Mouse (Mus musculus) neural tube, embryonic 12.5 days (tissue): ENCODE data around the gene Ank3. TPM values are rescaled to one million over a fixed set of nuclear protein-coding genes. Genes with fewer than 3 reads are reported as not detected.

Source experiments
- ATAC-seq: fragments of 200-750 bp; cut with Nextera tagmentation; 2 replicates; pipeline ENCODE4 v1.8.0; 2017; ENCODE audit warnings: low read depth, mild to moderate bottlenecking, moderate TSS enrichment, moderate library complexity; ENCODE audit not compliant: low FRiP score
- H3K27ac ChIP-seq: fragments of 300-500 bp; sonication (generic); 2 replicates; pipeline ENCODE4 v1.5.1; 2016
- H3K27me3 ChIP-seq: fragments of 300-500 bp; sonication (generic); replicated peaks from 2 replicates; pipeline ENCODE4 v1.6.1; 2016; ENCODE audit warnings: mild to moderate bottlenecking
- H3K36me3 ChIP-seq: fragments of 300-500 bp; sonication (generic); 2 replicates; pipeline ENCODE4 v1.6.1; 2016; ENCODE audit warnings: mild to moderate bottlenecking
- H3K4me1 ChIP-seq: fragments of 300-500 bp; sonication (generic); 2 replicates; pipeline ENCODE4 v1.6.1; 2016
- H3K4me2 ChIP-seq: fragments of 300-500 bp; sonication (generic); replicated peaks from 2 replicates; pipeline ENCODE4 v1.6.1; 2016; ENCODE audit warnings: mild to moderate bottlenecking
- H3K4me3 ChIP-seq: fragments of 300-500 bp; sonication (generic); 2 replicates; pipeline ENCODE4 v1.5.1; 2016
- H3K9ac ChIP-seq: fragments of 300-500 bp; sonication (generic); 2 replicates; pipeline ENCODE4 v1.6.1; 2016; ENCODE audit warnings: mild to moderate bottlenecking
- H3K9me3 ChIP-seq: fragments of 300-500 bp; sonication (generic); 2 replicates; pipeline ENCODE4 v1.6.1; 2016; ENCODE audit warnings: mild to moderate bottlenecking
- WGBS: fragments of 180-500 bp; shearing (Covaris S2); methylation state at CpG from one replicate; pipeline ENCODE4 v1.1.7; 2016; 5-methylcytosine and 5-hydroxymethylcytosine counted together
- polyA plus RNA-seq: library from polyadenylated mRNA; unstranded; fragments of >200 nt; fragmentation: Nextera tagmentation; extraction: Ambion mirVana; gene quantifications from 2 replicates; pipeline ENCODE4 v1.2.1, GENCODE M21; 2016

Ank3 gene
- polyA plus RNA-seq, 1 experiment from 2014 or later: 95.5 TPM

DNA sequence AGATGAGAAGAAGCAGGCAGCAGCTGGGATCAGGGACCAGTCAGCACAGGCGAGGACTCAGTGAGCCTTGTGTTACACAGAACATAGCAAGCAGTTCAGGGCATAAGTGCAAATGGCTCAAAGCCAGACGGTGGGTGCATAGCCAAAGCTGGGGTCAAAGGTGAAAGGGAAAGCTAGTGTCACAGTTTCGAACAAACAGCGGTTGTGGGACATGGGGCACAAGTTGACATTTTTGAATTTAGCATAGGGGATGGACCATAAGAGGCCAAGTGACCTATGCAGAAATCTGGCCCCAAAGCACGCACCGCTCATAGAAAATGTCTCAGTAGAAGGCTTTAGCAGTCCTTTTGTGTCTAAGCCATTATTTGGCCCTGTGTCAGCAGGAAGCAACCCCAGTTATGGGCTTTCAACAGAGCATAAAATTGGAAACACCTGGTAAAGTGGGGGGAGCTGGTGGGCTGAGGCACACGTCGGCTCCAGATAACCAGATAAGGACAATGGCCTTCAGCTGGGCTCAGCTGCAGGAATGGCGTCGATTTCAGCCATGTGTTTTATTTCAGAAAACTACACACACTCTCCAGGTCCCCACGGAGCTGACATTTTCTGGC is 185.4 kb downstream of the Ank3 start:
- Histone ChIP-seq H3K9ac (no peak overlapping the region), H3K27me3 (no peaks in the 10 kb centered on the region), H3K4me1 (peaks cover 23% of the 10 kb centered on the region), H3K27ac (peak overlapping the region; percentile 7; the same call in 1 of the 2 replicates), H3K9me3 (no peaks in the 10 kb centered on the region), H3K36me3 (0 out of 2 replicates have a peak, but pooled peaks cover 2% of the 10 kb centered on the region), H3K4me3 (no peak overlapping the region), H3K4me2 (peak overlapping the region; percentile 23; the same call in 1 of the 2 replicates)
- peak; percentile 80 for ATAC-seq
- 11% methylated on average over 11 of the region's 11 CpGs for WGBS

DNA sequence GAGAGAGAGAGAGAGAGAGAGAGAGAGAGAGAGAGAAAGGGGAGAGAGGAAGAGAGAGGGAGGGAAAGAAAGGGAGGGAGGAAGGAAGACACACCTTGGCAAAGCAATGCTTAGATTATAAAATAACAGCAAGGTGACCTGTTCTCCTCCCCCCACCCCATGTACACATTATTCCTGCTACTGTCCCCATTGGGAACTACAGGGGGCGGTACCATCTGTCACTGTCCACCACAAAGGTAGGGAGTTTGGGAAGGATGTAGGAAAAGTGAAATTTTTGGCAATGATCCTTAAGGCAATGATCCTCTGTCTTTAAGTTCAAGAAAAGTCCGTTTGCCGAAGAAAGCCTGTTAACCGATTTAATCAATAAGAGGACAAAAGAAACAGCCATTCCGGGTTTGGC is 186.0 kb downstream of the Ank3 start:
- peak; percentile 59; the same call in 1 of the 2 replicates for ATAC-seq

DNA sequence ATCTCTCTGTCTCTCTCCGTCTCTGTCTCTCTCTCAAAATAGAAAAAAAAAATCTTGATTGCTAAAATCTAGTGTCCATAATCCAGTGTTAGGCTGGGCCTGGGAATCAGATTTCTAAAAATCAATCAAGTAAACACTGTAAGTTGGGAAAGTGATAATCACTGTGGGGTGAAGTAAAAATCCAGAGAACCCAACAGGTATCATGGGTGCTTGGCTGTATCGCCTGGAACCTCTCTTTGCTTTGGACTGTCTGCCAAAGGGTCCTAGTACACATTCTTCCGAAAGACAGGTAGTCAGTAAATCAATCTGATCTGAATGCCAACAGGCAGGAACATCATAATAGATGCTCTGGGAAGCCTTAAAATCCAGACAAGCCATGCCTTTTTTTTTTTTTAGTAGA is 186.7 kb downstream of the Ank3 start:
- 87% methylated on average over 3 of the region's 3 CpGs for WGBS
- no peak overlapping the region for H3K4me3 ChIP-seq

More for the DNA sequence above, 186.0 kb downstream of the Ank3 start:
- peaks cover 19% of the 10 kb centered on the region for H3K4me1 ChIP-seq
- no peak overlapping the region for H3K9ac ChIP-seq
- 0 out of 2 replicates have a peak overlapping the region, but pooled peaks have one; percentile 23 for H3K4me2 ChIP-seq
- H3K4me3 ChIP-seq: no peak overlapping the region
- no peaks in the 10 kb centered on the region for H3K9me3 ChIP-seq
- H3K27ac ChIP-seq: no peak overlapping the region; the same call in 1 of the 2 replicates
- 72% methylated on average over 5 of the region's 5 CpGs for WGBS
- H3K27me3 ChIP-seq: no peaks in the 10 kb centered on the region
- 0 out of 2 replicates have a peak, but pooled peaks cover 2% of the 10 kb centered on the region for H3K36me3 ChIP-seq

DNA sequence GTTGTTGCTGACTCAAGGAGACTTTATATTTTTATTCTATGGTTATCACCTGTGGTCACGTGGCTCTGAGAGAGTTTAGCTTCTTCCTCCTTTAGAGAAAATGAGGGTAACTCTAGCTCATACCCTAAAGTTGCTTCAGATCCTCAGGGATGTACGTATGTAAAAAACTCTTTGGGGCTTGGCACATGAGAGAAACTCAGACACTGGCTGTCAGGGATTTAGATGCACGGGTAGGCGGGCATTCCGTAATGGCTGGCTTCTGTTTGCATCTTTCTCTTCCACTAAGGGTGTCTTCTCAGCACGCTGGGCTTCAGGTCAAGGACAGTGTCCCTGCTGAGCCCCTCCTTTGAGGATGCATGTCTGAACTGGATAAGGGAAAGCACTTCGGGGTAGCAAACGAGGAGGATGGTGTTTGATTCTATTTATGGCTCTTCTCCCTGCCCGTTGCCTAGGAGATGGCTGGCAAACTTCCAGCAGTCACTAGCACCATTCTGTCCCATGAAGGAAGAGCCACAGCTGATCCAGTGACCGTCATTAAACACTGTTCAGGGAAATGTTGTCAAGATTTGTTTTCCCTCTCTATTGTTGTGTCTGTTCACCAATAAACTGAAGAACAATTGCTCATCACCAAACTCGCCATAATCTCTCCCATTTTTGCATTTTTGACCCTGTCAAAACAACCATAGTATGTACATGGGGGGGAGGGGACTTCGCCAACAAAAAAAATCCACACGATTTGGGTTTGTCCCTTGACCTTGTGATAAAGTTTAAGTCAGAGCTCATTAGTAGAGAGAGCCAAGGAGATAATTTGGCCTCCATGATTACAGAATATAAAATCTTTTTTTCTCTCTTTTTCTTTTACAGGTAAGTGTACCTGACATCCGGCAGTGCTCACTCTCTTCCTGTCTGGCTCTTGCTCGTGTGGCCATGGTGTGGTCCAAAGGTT is 195.9 kb downstream of the Ank3 start:
- Histone ChIP-seq H3K4me1 (peaks cover 17% of the 10 kb centered on the region), H3K27me3 (no peaks in the 10 kb centered on the region), H3K36me3 (peaks cover 3% of the 10 kb centered on the region; the same call in 1 of the 2 replicates), H3K4me3 (no peak overlapping the region), H3K27ac (0 out of 2 replicates have a peak overlapping the region, but pooled peaks have one; percentile 54), H3K9me3 (0 out of 2 replicates have a peak, but pooled peaks cover 4% of the 10 kb centered on the region), H3K9ac (no peak overlapping the region), H3K4me2 (peak overlapping the region; percentile 40)
- 39% methylated on average over 15 of the region's 15 CpGs for WGBS
- ATAC-seq: peak; percentile 91

More for the DNA sequence above, 186.7 kb downstream of the Ank3 start:
- no peak overlapping the region for H3K4me2 ChIP-seq
- H3K36me3 ChIP-seq: 0 out of 2 replicates have a peak, but pooled peaks cover 2% of the 10 kb centered on the region
- H3K27me3 ChIP-seq: no peaks in the 10 kb centered on the region
- no peaks in the 10 kb centered on the region for H3K9me3 ChIP-seq
- peaks cover 16% of the 10 kb centered on the region for H3K4me1 ChIP-seq
- no peak overlapping the region for H3K27ac ChIP-seq
- H3K9ac ChIP-seq: no peak overlapping the region
- ATAC-seq: no peak

DNA sequence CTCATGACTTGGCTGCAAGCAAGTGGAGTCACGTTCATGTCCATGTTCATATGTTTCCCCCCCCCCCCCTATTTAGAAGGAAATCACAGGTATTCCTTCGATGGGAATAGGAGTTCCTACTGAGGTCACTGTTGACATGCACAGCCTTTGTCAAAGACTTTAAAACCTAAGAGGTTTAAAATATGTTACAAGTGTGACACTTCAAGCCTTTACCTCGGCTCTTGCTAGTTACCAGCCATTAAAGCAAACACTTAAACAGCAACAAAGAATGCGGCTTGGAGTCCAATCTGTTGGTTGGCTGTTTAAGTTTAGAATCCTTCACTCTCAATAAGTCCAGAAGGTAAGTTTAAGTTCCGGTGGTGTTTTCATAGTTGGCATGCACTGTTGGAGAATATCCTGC is 196.9 kb downstream of the Ank3 start:
- no peak for ATAC-seq
- Histone ChIP-seq H3K9ac (no peak overlapping the region), H3K4me2 (no peak overlapping the region), H3K36me3 (peaks cover 3% of the 10 kb centered on the region; the same call in 1 of the 2 replicates), H3K27me3 (no peaks in the 10 kb centered on the region), H3K9me3 (0 out of 2 replicates have a peak, but pooled peaks cover 4% of the 10 kb centered on the region), H3K4me3 (no peak overlapping the region), H3K4me1 (peaks cover 17% of the 10 kb centered on the region), H3K27ac (no peak overlapping the region)
- WGBS: 87% methylated on average over 5 of the region's 5 CpGs

DNA sequence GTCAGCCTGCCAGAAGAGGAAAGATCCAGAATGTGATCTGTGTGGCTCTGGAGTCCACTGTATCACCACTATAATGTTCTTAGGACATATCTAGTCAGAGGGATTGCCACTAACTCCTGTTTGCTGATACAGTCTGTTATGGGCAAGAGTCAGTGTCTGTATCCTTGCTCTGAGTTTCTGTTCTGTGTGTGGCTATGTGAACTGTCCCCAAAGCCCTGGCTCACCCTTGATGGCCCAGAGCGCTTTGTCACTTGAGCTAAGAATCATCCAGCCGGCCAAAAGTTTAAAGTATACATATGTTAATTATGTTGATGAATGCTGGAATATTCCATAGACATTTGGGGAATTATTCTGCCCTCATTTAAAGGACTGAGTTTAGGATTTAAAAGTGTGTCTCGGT is 202.9 kb downstream of the Ank3 start:
- no peak for ATAC-seq
- 85% methylated on average over 3 of the region's 3 CpGs for WGBS
- Histone ChIP-seq H3K27me3 (no peaks in the 10 kb centered on the region), H3K9ac (no peak overlapping the region), H3K4me1 (peaks cover 12% of the 10 kb centered on the region; the same call in 1 of the 2 replicates), H3K36me3 (peaks cover 3% of the 10 kb centered on the region; the same call in 1 of the 2 replicates), H3K27ac (no peak overlapping the region), H3K4me2 (no peak overlapping the region), H3K9me3 (no peaks in the 10 kb centered on the region), H3K4me3 (no peak overlapping the region)

DNA sequence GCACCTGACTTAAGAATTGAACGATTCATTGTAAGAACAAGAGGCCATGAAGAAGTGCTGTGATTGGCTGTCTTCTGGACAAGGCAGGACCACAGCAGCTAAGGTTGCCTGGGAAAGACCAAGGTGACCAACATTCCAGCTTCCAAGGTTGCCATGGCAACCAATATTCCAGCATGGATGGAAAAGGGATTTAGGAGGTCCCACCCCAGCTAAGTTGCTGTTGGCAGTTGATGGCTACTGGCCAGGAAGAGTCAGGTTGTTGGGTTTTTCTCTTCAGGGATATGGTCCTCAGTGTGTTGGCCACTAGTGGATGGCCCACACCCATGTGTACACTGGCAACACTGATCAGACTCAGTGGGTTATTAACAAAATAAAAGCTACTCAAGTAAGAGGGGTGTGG is 204.1 kb downstream of the Ank3 start:
- WGBS: 91% methylated on average over 1 of the region's 1 CpGs
- 0 out of 2 replicates have a peak, but pooled peaks cover under 1% of the 10 kb centered on the region for H3K36me3 ChIP-seq
- H3K27ac ChIP-seq: no peak overlapping the region
- H3K27me3 ChIP-seq: no peaks in the 10 kb centered on the region
- ATAC-seq: no peak
- no peak overlapping the region for H3K9ac ChIP-seq
- H3K9me3 ChIP-seq: no peaks in the 10 kb centered on the region
- no peak overlapping the region for H3K4me3 ChIP-seq
- peaks cover 12% of the 10 kb centered on the region; the same call in 1 of the 2 replicates for H3K4me1 ChIP-seq
- H3K4me2 ChIP-seq: no peak overlapping the region

DNA sequence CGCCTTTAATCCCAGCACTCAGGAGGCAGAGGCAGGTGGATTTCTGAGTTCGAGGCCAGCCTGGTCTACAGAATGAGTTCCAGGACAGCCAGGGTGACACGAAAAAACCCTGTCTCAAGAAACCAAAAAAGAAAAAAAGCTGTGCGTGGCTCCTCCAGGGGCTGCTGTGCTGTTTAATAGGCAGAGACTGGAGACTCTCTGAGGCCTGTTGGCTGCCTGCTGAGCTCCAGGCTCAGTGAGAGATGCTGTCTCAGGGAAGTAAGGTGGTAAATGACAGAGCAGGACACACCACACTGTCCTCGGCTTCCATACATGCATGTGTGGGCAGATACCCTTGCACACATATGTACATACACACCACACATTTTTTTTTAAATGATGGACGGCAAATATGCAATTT is 206.0 kb downstream of the Ank3 start:
- no peak for ATAC-seq
- Histone ChIP-seq H3K4me1 (peaks cover 12% of the 10 kb centered on the region; the same call in 1 of the 2 replicates), H3K9me3 (no peaks in the 10 kb centered on the region), H3K9ac (no peak overlapping the region), H3K4me3 (no peak overlapping the region), H3K27me3 (no peaks in the 10 kb centered on the region), H3K36me3 (no peaks in the 10 kb centered on the region), H3K27ac (no peak overlapping the region), H3K4me2 (no peak overlapping the region)
- WGBS: 74% methylated on average over 6 of the region's 6 CpGs

DNA sequence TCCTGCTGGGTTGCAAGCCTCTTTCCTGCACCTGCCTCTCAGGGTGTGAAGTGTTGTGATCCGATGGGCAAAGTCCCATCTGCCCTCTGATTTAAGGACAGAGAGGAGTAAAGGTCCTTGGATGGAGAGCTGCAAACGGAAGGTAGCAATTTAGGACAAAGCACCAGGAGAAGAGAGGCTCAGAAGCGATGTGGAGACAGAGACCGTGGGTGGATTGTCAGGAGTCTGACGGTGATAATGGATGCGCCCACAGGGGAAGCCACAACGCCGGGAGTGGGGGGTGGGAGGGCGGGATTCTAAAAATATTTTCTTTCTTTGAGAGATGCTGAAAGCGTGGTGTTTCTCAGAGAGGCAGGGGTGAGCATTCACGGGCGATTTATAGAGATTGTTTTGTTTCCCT is 206.6 kb downstream of the Ank3 start:
- no peak overlapping the region for H3K27ac ChIP-seq
- no peak overlapping the region for H3K4me3 ChIP-seq
- no peaks in the 10 kb centered on the region for H3K9me3 ChIP-seq
- ATAC-seq: no peak
- no peaks in the 10 kb centered on the region for H3K36me3 ChIP-seq
- H3K9ac ChIP-seq: no peak overlapping the region
- peaks cover 12% of the 10 kb centered on the region; the same call in 1 of the 2 replicates for H3K4me1 ChIP-seq
- H3K27me3 ChIP-seq: no peaks in the 10 kb centered on the region
- WGBS: 47% methylated on average over 12 of the region's 12 CpGs
- no peak overlapping the region for H3K4me2 ChIP-seq

DNA sequence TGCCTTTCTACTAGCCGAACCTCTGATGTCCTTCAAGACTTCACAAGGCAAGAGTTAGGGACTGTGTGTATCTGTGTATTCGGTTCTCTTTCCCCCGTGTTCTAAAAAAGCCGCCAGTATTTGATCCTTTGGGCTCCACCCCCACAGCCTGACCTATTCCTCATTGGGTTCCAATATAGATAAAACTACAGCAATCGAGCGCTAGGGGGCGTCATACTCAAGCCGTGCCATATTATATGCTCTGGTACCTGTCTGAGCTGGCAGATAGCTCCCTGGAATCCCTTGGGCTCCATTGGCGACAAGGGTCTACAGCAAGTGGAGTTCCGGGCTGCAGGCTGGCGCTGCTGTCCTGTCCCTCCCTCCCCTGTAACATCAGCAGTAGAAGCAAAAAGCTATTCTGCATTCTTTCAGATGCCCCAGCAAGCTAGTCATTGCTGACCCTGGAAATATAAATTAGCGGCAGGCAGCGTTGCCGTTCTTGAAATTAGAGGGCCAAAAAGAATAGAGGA is 209.1 kb downstream of the Ank3 start:
- Histone ChIP-seq H3K4me3 (no peak overlapping the region), H3K4me1 (peaks cover 12% of the 10 kb centered on the region; the same call in 1 of the 2 replicates), H3K9me3 (no peaks in the 10 kb centered on the region), H3K4me2 (no peak overlapping the region), H3K27ac (no peak overlapping the region), H3K27me3 (no peaks in the 10 kb centered on the region), H3K36me3 (no peaks in the 10 kb centered on the region), H3K9ac (no peak overlapping the region)
- no peak for ATAC-seq
- 70% methylated on average over 14 of the region's 14 CpGs for WGBS

DNA sequence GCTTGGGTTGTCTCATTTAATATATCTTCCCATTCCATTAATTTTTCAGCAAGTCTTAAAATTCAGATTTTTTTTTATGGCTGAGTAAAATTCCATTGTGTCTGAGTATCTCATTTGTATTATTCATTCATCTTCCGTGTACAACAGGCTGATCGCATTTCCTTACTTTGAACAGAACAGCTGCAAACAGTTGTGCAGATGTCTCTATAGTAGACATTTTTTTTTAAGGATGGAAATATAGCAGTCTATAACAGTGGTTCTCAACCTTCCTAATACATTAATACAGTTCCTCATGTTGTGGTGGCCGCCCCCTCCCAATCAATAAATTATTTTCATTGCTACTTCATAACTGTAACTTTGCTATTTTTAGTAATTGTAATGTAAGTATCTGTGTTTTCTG is 212.7 kb downstream of the Ank3 start:
- H3K27ac ChIP-seq: no peak overlapping the region
- no peak for ATAC-seq
- no peak overlapping the region for H3K4me3 ChIP-seq

DNA sequence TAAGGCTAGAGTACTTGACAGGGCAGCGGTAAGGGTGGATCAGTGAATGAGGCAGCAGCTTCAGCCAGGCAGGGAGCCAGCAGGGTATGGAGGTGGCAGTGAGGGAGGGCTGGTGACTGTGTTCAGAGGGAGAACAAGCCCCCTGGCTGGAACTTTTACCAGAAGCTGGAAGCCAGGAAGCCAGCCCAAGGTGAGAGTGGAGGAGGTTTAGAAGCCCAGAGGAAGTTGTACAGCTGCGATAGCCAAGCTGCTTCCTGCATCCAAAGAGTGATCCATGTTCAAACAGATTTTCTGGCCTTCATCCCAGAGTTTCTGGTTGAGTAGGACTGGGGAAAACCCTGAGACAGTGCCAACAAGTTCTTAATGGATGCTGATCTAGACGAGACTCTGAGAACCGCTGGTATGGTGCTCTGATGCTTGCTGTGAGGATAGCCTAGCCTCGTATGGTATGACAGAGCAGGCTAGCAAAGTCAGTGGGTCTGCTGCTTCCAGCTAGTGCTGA is 213.3 kb downstream of the Ank3 start:
- H3K4me3 ChIP-seq: no peak overlapping the region
- H3K4me2 ChIP-seq: no peak overlapping the region
- H3K4me1 ChIP-seq: no peaks in the 10 kb centered on the region
- H3K9me3 ChIP-seq: no peaks in the 10 kb centered on the region
- ATAC-seq: no peak
- WGBS: 78% methylated on average over 5 of the region's 5 CpGs
- H3K27ac ChIP-seq: no peak overlapping the region
- H3K27me3 ChIP-seq: no peaks in the 10 kb centered on the region
- no peaks in the 10 kb centered on the region for H3K36me3 ChIP-seq
- H3K9ac ChIP-seq: no peak overlapping the region

More for the DNA sequence above, 212.7 kb downstream of the Ank3 start:
- H3K9ac ChIP-seq: no peak overlapping the region
- 82% methylated on average over 3 of the region's 3 CpGs for WGBS
- H3K36me3 ChIP-seq: no peaks in the 10 kb centered on the region
- H3K9me3 ChIP-seq: no peaks in the 10 kb centered on the region
- H3K27me3 ChIP-seq: no peaks in the 10 kb centered on the region
- H3K4me2 ChIP-seq: no peak overlapping the region
- H3K4me1 ChIP-seq: no peaks in the 10 kb centered on the region
